Mouse (Mus musculus) kidney, postnatal 0 days (tissue): ENCODE results near the gene Tpst1. TPM values are rescaled to one million over a fixed set of nuclear protein-coding genes. Genes with fewer than 3 reads are reported as not detected.

Experiments
- ATAC-seq: fragments of 200-750 bp; cut with Nextera tagmentation; replicated peaks from 2 replicates; pipeline ENCODE4 v1.8.0; 2017; ENCODE audit warnings: low read depth, moderate number of reproducible peaks, moderate TSS enrichment, moderate library complexity; ENCODE audit not compliant: low FRiP score
- DNase-seq: peaks from one replicate; pipeline ENCODE4 v3.0.0-alpha.2; 2016; ENCODE audit warnings: low spot score
- H3K27ac ChIP-seq: fragments of 300-500 bp; sonication (generic); 2 replicates; pipeline ENCODE4 v1.5.1; 2014; ENCODE audit warnings: mild to moderate bottlenecking
- H3K27me3 ChIP-seq: fragments of 300-500 bp; sonication (generic); 2 replicates; pipeline ENCODE4 v1.6.1; 2014; ENCODE audit warnings: low read length, mixed read lengths; ENCODE audit not compliant: insufficient read depth
- H3K36me3 ChIP-seq: fragments of 300-500 bp; sonication (generic); 2 replicates; pipeline ENCODE4 v1.6.1; 2014; ENCODE audit warnings: low read length, mixed read lengths; ENCODE audit not compliant: insufficient read depth
- H3K4me1 ChIP-seq: fragments of 300-500 bp; sonication (generic); replicated peaks from 2 replicates; pipeline ENCODE4 v1.6.1; 2014; ENCODE audit warnings: antibody characterized with exemption, low read length, mixed read lengths; ENCODE audit not compliant: insufficient read depth
- H3K4me2 ChIP-seq: fragments of 300-500 bp; sonication (generic); 2 replicates; pipeline ENCODE4 v1.6.1; 2014; ENCODE audit warnings: mild to moderate bottlenecking, low read length, moderate library complexity, mixed read lengths
- H3K4me3 ChIP-seq: fragments of 300-500 bp; sonication (generic); replicated peaks from 2 replicates; pipeline ENCODE4 v1.5.1; 2014; ENCODE audit warnings: low read depth, low read length
- H3K9ac ChIP-seq: fragments of 300-500 bp; sonication (generic); 2 replicates; pipeline ENCODE4 v1.6.1; 2014; ENCODE audit warnings: low read depth, low read length
- H3K9me3 ChIP-seq: fragments of 300-500 bp; sonication (generic); replicated peaks from 2 replicates; pipeline ENCODE4 v1.6.1; 2016; ENCODE audit warnings: low read length, inconsistent platforms, mixed read lengths
- CTCF ChIP-seq: IDR thresholded peaks from 2 replicates; pipeline ENCODE4 v1.5.1; 2016; ENCODE audit warnings: antibody characterized with exemption, low read depth, mild to moderate bottlenecking, moderate library complexity
- WGBS: fragments of 180-500 bp; shearing (Covaris S2); extraction: QIAGEN DNeasy Blood & Tissue Kit; methylation state at CpG from one replicate; pipeline ENCODE4 v1.1.7; 2014; 5-methylcytosine and 5-hydroxymethylcytosine counted together
- polyA plus RNA-seq: library from polyadenylated mRNA; unstranded; fragments of >200 nt; fragmentation: Nextera tagmentation; extraction: Ambion mirVana; gene quantifications from 2 replicates; pipeline ENCODE4 v1.2.1, GENCODE M21; 2015

The Tpst1 gene
- polyA plus RNA-seq, 1 experiment from 2014 or later: 66.5 TPM

DNA sequence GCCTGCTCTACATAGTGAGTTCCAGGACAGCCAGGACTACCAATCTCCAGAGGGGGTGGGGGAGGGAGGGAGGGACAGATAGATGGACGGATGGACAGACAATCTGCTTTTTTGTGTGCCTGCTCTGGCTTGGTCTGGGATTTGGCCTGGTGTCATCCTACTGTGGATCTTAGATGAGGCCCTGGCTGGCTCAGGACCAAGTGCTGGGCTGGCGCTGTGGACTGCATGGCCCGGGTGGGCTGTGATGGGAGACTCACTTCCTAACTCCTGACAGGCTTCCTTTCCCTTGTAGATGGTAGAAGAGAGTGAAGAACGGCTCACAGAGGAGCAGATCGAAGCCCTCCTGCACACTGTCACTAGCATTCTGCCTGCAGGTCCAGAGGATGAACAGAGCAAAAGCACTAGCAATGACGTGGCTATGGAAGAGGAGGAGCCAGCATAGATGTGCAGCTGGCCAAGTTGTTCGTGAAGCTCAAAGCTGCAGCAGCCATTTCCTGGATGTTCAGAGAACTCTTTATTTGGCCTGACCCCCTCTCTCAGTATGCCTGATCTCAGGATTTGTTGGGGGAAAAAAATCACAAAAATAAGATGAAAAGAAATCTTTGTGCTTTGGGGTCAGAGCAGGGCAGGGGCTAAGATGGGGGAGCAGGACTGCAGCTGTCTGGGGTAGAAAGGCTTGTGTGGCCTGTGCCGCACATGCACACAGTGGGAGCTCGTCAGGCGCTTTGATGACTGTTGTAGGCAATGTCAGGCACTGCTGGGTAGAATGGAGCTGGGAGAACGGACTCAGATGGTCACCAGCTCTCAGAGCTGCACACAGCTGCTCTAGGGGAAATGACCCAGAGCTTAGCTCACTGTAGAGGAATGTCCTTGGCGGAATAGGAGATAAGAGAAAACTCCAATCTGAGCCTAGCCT, 13.5 kb upstream of the Tpst1 start:
- no peak for TF ChIP-seq CTCF
- no peak overlapping the region for H3K9ac ChIP-seq
- peak overlapping the region; percentile 76 for H3K27ac ChIP-seq
- no peak overlapping the region for H3K4me3 ChIP-seq
- ATAC-seq: no peak
- no peak overlapping the region for H3K4me2 ChIP-seq
- WGBS: 73% methylated on average over 12 of the region's 12 CpGs
- DNase-seq: peak; percentile 71
- H3K27me3 ChIP-seq: no peaks in the 10 kb centered on the region
- H3K36me3 ChIP-seq: 0 out of 2 replicates have a peak, but pooled peaks cover 9% of the 10 kb centered on the region
- H3K4me1 ChIP-seq: no peaks in the 10 kb centered on the region
- no peaks in the 10 kb centered on the region for H3K9me3 ChIP-seq

- no peak for DNase-seq
- H3K9me3 ChIP-seq: no peaks in the 10 kb centered on the region
- no peaks in the 10 kb centered on the region for H3K4me1 ChIP-seq
- H3K4me3 ChIP-seq: no peak overlapping the region
- no peak overlapping the region for H3K4me2 ChIP-seq
- no peak for ATAC-seq
- no peak overlapping the region for H3K9ac ChIP-seq
- 0 out of 2 replicates have a peak, but pooled peaks cover 9% of the 10 kb centered on the region for H3K36me3 ChIP-seq
- H3K27ac ChIP-seq: peak overlapping the region; percentile 76
- no peak for TF ChIP-seq CTCF
- no peaks in the 10 kb centered on the region for H3K27me3 ChIP-seq
- 94% methylated on average over 4 of the region's 4 CpGs for WGBS
These were observed 12.8 kb upstream of the Tpst1 start for GRCm38 (mm10) chr5:130060329-130060665.

GRCm38 (mm10) chr5:130062096-130062495, 11.0 kb upstream of the Tpst1 start:
- DNase-seq: peak; percentile 71

GRCm38 (mm10) chr5:130063760-130064159, 9.4 kb upstream of the Tpst1 start:
- no peak for ATAC-seq
- H3K4me3 ChIP-seq: no peak overlapping the region
- 0 out of 2 replicates have a peak, but pooled peaks cover 9% of the 10 kb centered on the region for H3K36me3 ChIP-seq
- 86% methylated on average over 2 of the region's 2 CpGs for WGBS
- no peak for DNase-seq
- H3K4me1 ChIP-seq: no peaks in the 10 kb centered on the region; the same call in 1 of the 2 replicates
- no peak overlapping the region for H3K9ac ChIP-seq
- no peak for TF ChIP-seq CTCF
- H3K27me3 ChIP-seq: no peaks in the 10 kb centered on the region
- H3K9me3 ChIP-seq: no peaks in the 10 kb centered on the region
- no peak overlapping the region for H3K4me2 ChIP-seq
- no peak overlapping the region for H3K27ac ChIP-seq

More at GRCm38 (mm10) chr5:130062096-130062495, 11.0 kb upstream of the Tpst1 start:
- Histone ChIP-seq H3K4me3 (no peak overlapping the region), H3K27ac (peak overlapping the region; percentile 54), H3K9me3 (no peaks in the 10 kb centered on the region), H3K27me3 (no peaks in the 10 kb centered on the region), H3K4me2 (no peak overlapping the region), H3K36me3 (0 out of 2 replicates have a peak, but pooled peaks cover 9% of the 10 kb centered on the region), H3K4me1 (no peaks in the 10 kb centered on the region), H3K9ac (no peak overlapping the region)
- 54% methylated on average over 2 of the region's 2 CpGs for WGBS
- ATAC-seq: no peak
- no peak for TF ChIP-seq CTCF

GRCm38 (mm10) chr5:130065579-130065978, 7.5 kb upstream of the Tpst1 start:
- no peak for DNase-seq
- Histone ChIP-seq H3K27me3 (no peaks in the 10 kb centered on the region), H3K9me3 (no peaks in the 10 kb centered on the region), H3K4me1 (no peaks in the 10 kb centered on the region; the same call in 1 of the 2 replicates), H3K36me3 (0 out of 2 replicates have a peak, but pooled peaks cover 3% of the 10 kb centered on the region), H3K9ac (no peak overlapping the region), H3K27ac (no peak overlapping the region), H3K4me2 (no peak overlapping the region), H3K4me3 (no peak overlapping the region)
- WGBS: 100% methylated on average over 1 of the region's 1 CpGs
- TF ChIP-seq CTCF: peak; percentile 46
- ATAC-seq: no peak

DNA sequence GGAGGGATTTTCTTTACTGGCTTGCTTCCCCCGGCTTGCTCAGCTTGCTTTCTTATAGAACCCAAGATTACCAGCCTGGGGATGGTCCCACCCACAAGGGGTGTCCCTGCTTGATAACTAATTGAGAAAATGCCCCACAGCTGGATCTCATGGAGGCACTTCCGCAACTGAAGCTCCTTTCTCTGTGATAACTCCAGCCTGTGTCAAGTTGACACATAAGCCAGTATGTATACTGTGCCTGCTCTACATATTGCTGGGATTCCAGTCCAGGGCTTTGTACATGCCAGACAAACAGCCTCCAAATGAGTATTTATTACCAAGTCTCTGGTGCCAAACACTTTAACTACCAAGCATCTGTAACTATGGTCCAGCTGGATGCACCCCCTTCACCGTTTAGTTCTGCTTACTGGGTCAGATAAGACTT, 5.3 kb upstream of the Tpst1 start:
- no peak overlapping the region for H3K4me2 ChIP-seq
- no peak overlapping the region for H3K4me3 ChIP-seq
- H3K9ac ChIP-seq: no peak overlapping the region
- whole genome bisulfite sequencing: 58% methylated on average over 3 of the region's 3 CpGs
- H3K27ac ChIP-seq: peak overlapping the region; percentile 25; the same call in 1 of the 2 replicates
- no peaks in the 10 kb centered on the region for H3K36me3 ChIP-seq
- no peaks in the 10 kb centered on the region for H3K9me3 ChIP-seq
- H3K4me1 ChIP-seq: no peaks in the 10 kb centered on the region; the same call in 1 of the 2 replicates
- ATAC-seq (no peak), DNase-seq (peak; percentile 79)
- no peaks in the 10 kb centered on the region for H3K27me3 ChIP-seq
- TF ChIP-seq CTCF: no peak
